Mouse (Mus musculus): ENCODE results near the gene Srp9.

The Srp9 gene

DNA sequence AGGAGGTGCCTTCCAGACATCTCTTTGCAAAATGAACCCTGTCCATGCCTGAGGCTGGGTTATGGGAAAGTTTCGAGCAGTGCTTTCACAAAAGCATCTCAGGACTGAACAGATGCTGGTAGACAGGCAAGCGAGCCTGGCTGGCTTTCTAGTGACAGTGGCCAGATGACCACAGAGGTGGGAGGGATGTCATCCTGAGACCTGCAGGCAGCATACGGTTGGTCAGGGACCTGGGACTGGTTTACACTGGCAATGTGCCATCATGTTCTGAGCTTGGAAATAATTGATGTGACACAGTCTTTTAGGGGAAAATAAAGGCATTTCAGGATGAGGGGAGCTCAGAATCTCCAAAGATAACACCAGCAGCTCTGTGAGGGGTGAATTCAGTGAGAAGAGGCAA lies 19.5 kb upstream of the Srp9 start:
- DNase-seq (ENCODE audit: low spot score): no peak

DNA sequence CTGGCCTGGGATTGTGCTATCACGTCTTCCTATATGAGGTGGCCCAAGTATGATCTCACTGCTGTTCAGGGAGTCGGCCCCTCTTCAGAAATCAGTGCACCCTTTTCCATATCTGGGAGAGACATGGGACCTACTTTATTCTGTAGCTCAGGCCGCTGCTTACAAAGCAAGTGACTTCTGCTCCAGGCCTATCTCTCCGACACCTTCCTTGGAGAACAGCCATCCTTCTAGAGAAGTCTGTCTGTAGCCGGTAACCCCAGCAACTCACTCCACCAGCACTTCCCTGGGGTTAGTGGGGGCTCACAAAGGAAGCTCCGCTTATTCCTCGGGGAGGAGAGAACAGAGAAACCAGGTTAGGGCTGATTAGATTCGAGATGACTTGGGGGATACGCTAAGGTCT lies 17.3 kb upstream of the Srp9 start:
- DNase-seq (ENCODE audit: low spot score): no peak

DNA sequence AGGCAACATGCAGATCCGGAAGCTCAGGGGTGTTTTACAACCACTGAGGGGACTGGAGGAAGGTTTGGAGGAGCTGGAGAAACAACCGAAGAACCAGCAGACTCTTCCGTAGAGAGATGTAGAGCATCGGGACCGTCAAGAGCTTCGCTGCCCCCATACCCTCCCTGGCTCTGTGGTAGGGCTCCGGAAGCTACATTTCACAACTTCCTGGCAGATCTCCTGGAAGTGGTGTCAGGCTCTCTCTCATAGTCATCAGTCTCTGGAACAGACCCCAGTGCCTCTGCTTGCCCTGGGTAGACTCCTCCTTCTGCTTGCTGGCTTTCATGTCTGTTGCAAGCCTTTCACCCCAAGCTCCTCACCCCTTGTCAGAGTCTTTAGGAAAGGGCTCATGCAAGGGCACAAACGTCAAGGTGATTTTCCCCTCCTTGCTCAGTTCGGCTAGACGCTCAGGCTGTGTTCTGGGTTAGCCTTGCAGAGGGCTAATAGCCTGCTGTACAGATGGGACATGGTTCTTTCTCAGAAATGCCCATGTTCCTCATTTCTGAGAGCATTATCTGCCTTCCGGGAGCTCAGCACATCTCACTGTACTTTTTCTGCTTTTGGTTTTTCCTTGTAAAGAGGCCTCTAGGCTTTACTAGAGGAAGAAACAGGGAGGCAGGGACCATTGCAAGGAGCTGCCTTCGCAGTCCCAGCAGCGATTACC lies 16.0 kb upstream of the Srp9 start:
- no peak for DNase-seq (ENCODE audit: low spot score)

DNA sequence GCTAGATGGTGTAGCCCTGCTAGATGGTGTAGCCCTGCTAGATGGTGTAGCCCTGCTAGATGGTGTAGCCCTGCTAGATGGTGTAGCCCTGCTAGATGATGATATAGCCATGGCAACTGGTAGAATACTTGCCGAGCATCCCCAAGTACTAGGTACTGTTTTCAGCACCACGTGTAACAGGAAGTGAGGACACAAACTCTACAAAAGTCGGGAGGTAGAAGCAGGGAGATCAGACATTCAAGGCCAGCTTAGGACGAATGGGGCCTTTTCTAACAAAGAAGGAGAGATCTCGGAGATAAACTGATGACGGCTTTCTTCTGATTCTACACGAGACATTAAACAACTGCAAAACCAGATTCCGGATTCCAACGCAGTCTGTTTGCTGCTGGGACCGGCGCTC lies 14.4 kb upstream of the Srp9 start:
- DNase-seq (ENCODE audit: low spot score): no peak

DNA sequence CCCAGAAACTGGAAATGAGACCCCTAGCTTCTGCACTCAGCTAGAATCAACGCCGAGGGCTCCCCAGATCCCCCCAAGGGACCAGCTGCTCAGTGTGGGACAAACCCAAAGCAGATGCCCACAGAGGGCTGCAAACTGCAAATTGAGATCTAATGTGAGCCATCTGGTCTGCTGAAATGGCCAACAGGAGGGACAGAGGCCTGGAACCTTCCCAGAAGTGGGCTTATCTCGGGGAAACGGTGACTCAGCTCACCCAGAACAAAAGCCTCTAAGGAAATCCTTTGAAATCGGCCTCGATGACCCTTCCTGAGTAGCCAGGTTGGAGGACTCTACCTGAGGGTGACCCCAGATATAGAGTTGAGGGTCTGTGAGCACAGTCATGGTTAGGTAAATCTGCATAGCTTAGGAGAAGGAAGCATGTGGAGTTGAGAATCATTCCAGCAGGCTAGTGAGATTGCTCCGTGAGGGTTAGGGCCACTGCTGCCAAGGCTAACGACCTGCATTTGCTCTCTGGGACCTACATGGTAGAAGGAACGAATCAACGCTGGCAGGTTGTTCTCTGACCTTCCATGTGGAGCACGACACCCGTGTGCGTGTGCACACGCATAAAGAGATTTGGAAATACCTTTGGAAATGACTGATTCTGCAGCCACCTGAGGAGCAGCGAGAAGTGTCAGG lies 13.7 kb upstream of the Srp9 start:
- DNase-seq (ENCODE audit: low spot score): no peak

DNA sequence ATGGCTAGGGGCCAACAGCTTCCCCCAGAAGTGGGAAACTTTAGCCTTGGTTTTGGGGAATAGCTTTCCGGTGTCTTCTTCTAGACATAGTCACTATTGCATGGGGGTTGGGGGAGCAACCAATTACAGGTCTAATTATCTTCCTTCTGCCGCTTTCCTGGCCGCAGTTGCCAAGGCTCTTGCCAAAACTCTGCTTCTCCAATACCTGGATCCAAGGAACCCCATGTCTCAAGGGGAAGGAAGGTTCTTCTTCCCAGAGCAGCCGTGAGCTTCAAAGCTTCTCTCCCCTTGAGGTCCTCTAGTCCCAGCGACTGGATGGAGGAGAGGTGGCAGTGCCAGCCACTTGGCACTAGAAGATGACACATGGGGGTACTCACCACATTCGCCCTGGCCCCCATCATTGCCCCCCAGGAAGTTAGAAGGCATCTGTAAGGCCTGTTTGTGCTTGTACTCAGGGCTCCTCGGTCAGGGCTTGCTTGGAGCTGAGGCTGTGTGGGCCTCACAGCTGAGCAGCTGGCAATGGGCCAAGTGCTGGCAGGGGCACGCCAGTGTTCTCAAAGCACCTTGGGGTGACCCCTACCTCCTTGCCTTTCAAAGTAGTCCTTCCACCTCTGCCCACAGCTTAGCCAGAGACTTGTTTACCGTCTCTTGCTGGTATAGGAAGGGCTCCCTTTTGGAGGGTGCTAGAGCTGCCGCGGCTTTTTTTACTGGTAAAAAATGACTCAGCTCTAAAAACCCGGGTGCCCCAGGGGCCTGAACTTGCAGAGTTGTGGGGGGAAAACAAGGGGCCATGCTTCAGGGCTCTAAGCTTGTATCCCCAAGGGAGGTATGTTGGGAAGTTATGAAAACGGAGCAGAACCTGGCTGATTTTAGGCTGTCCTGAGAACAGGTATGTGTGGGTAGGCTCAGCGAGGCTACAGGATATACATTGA lies 12.9 kb upstream of the Srp9 start:
- no peak for DNase-seq (ENCODE audit: low spot score)

DNA sequence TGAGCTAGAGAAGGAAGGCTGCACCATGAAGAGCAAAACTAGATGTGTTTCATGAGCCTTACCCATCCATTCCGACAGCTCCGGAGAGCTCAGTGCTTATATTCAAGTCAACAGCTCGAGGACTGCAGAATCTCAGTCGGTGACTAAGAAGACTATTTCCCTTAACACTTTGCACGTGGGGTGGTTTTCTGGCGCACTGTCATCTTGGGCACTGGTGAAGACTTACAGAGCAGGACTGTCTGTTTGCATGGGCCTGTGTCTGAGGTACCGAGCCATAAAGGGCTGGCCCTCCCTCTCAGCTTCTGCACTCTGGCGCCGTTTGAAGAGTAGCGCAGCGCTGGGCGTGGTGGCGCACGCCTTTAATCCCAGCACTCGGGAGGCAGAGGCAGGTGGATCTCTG lies 12.2 kb upstream of the Srp9 start:
- DNase-seq (ENCODE audit: low spot score): no peak

DNA sequence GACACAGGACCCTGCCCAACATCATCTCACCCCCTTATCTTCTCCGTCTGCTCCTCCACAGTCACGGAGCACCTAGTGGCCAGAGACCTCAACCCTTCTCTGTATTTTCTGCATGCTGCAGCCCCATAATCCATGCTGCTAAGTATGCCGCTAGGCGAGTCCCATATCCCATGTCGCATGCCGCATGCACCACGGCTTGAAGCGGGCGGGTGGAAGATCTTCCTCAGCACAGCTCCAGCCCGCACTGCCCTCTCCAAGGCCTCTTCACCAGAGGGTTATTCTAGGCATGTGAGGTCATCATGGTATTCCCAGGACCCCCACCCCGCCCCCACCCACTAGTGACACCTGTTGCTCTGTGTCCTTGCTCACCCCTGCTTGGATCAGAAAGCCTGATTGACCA lies 11.4 kb upstream of the Srp9 start:
- DNase-seq (ENCODE audit: low spot score): no peak

DNA sequence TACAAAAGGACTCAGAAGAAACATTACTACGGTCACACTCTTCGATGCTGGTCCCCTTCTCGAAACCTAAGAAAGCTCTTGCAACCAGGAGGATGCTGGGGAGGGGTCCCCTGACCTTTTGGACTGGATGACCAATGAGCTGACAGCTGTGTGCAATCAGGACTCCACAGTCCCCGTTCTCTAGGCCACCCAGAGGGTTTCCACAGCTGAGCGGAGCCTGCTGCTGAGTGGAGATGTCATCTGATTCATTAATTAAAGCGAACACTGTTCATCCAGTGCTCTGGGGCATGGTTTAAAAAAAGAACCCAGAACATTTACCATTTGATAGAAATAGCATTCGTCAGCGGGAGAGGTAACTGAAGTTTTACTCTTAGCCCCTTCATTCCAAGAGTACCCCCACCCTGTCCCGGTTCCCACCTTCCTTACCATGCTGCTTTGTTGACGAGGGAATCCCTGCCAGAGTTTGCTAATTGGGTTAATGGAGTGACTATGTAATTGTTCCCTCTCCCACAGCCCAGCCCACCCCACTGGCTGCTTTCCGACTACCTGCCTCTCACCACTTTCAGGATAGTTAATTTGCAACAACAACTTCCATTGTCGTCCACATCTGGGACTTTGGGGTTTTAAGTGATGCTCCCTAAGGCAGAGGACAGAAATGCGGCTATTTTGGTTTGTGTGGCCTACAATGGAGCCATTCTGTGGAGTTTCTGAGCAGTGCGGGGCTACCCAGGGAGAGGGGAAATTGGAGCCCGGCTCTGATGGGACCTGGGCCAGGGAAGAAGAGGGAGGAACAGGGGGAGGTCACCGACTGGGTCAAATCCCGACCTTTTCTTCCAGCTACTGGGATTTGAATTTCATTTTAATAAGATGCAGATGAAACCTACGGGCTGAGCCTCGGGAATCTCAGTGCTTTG lies 10.7 kb upstream of the Srp9 start:
- no peak for DNase-seq (ENCODE audit: low spot score)

DNA sequence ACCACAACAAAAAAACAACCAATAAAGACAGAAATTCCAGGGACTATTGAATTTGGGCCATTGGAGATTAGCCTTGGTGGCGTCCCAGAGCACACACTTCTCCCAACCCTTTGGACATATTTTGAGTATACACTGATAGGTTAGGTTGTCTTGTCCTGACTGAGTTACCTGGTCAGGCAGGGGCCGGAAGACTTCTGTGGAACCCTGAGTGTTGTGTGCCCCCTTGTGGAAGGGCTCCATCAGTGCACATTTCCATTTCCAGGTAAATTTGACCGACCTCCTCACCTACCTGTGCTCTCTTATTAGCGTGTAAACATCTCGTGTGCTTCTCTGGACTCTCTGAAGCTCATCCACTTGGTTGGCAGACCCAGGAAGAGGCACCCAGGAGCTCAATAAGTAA lies 9.3 kb upstream of the Srp9 start:
- DNase-seq (ENCODE audit: low spot score): no peak

DNA sequence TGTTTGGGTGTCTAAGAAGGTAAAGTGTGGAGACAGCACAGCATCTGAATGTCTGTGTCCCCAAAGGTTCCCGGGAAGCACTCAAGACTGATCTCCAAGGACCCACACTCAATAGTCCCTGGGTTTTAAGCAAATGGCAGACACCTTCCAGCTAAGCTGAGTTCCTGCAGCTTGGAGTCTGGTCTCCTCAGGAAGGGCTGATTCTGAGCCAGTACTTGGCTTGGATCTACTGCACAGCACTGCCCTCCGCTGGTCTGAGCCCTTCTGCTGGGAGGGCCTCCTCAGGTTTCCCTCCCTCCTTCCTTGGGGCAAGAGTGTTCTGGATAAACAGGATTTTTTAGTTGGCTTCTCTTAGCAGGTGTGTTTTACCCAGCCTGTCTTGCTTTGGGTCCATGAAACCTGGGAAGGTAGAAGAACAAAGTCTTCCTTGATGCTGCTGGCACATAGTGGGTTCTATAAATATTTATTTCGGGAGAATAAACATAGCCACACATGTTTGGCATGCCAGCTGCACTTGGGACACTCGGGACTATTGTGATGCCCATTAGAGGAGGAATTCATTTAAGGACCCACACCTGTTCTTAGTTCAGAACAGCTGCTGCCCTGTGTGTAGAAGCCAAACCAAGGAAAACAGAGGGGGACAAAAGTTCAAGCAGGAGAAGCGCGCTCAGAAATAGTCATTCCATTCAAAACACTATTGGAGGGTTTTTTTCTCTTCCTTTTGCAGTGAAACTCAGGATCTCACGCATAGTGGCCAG lies 8.7 kb upstream of the Srp9 start:
- DNase-seq (ENCODE audit: low spot score): no peak

DNA sequence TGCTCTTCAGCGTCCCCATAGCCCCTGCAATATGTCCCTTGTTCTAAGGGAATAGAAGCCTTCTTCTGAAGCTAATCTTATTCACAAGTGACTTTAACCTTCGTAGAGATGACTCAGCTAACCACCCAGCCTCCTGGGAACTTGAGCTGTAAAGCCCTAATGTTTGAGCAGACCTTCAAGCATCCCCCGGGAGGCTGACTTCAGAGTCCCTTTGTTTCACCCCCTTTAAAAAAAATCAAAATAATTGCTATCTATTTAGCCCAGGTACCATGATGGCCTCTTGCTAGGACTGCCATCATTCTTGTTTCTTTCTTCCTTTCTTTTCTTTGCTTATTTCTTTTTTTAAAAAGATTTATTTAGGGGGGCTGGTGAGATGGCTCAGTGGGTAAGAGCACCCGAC lies 2.1 kb upstream of the Srp9 start:
- no peak for DNase-seq (ENCODE audit: low spot score)

DNA sequence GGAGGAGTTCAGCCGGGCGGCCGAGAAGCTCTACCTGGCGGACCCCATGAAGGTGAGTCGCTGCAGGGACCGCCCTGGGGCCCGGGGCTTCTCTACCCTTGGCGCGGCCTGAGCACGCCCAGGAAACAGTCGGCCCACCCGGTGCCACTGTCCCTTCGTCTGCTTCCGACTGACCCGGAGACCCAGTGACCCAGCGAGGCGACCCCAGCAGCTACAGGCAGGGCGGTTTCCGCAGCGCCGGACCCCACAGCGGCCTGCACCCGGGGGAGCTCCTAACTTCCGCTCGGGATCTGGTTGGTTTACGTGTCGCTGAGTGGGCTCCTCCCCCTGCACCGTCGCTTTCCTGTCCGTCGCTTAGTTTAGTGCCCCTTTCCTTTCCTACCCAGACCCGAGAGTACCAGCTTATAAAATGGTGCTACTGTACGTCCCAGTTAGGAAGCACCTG lies 409 bp downstream of the Srp9 start:
- peak; percentile 75 for DNase-seq (ENCODE audit: low spot score)

DNA sequence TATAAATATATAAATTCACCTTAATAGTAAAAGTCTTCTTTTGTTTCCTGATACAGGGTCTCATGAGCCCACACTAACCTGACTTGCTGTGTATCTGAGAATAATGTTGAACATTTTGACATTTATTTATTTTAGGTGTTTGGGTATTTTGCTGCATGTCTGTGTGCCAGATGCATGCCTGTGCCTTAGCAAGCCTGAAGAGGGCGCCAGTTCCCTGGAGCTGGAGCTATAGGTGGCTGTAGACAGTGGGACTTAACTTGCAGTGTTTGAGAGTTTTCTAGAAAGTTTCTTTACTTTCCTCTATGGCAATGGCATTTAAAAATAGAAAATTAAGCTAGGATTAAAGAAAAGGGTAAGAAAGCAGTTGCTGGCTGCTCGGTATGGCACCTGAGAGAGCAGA lies 6.3 kb downstream of the Srp9 start:
- no peak for DNase-seq (ENCODE audit: low spot score)

DNA sequence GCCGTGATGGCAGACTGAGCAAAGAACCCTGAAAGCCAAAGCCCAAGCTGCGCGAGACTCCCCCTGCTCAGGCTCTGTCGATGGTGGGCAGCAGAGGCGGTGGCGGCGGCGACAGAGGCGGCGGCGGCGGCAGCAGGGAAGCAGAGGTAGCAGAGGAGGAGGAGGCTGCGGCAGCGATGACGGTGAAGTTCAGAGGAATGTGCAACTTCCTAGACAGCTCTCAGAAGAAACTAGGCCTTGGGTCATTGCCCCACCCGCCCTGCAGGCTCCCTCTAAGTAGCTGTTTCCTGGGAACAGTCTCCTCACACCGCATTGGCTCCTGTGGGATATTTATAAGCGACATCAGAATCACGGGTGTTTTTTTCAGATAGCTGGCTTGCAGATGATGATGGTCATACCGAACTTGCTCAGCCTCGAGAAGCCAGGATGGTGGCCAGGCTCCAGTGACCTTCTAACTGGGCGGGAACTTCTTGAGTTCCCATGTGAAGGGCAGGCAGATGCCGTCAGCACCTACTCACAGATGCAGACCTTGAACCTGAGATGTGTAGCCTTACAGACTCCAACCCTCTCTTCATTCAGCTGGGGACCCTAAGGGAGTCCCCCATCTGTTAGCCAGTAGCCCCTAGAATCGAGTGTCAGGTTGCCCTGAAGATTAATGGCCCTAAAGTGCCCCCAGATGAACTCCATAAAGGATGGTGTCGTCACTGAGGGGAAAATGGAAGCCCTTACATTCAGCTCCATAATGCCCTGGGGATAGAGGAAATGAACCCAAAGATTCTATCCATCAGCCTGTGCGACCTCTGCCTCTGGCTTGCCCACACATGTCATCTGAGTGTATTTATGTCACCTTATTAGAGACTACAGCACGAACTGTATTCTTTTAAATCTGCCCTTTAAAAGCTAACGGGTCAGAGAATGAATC lies 12.9 kb downstream of the Srp9 start:
- DNase-seq (ENCODE audit: low spot score): no peak

DNA sequence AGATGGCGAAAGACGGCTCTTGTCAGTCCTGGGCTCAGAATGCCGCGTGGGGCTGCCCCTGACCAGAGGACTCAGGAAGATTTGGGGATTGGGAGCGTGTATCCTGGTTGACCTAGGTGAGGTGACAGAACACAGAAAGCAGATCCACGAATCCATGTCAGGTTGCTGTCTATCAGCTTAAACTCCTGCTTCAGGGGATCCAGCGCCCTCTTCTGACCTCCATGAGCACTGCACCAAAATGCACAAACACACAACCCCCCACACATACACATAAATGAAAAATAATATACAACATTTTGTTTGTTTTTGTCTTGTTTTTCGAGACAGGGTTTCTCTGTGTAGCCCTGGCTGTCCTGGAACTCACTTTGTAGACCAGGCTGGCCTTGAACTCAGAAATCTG lies 13.6 kb downstream of the Srp9 start:
- no peak for DNase-seq (ENCODE audit: low spot score)

DNA sequence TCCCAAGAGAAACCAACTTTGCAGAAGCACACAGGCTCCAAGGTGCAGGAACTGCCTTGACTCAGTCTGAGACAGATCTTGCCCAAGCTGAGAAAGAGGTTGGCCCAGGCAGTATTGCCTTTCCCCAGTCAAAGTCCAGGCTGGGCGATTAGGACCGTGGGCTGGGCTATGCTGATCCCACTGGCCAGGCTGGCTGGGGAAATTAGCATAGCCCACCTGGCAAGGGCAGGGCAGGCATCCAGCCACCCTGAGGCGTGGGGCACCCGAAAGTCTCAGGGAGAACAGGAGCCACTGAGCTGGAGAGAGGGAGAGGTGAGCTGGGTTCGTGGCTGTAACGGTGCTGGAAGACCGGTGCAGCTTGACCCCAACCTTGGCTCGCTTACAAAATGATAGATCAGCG lies 15.4 kb downstream of the Srp9 start:
- DNase-seq (ENCODE audit: low spot score): no peak

DNA sequence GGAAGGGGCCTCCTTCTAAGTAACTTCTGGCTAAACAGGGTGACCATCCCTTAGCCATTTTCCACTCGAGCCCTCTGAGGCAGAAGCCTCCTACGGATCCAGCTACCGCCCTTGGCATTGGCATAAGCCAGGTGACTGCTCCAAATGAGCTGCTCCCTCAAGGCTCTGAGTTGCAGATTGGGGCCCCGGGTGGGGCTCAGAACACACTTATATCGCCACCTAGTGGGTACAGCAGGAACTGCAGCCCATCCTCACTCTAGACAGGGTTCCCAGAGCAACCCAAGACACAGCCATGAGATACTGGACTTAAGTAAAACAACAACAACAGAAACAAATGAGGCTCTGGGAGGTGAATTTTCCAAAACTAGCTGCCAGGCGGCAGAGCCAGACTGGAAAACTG lies 15.8 kb downstream of the Srp9 start:
- peak; percentile 65 for DNase-seq (ENCODE audit: low spot score)

DNA sequence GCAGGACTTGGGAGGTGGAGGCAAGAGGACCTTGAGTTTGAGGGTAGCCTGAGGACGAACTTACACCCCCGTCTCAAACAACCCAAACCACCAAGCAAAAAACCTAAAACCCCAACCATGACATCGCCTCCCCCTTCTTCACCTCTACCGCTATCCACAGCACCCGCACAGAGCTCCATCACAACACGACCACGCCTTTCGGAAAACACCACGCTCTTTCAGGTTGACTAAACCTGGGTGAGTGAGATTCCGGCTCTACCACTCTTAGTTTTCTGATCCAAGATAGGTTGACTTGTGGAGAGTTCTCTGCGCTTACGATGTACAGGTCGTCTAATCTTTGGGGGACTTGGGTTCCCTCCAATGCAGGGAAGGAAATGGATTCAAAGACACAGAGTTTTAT lies 18.2 kb downstream of the Srp9 start:
- no peak for DNase-seq (ENCODE audit: low spot score)

DNA sequence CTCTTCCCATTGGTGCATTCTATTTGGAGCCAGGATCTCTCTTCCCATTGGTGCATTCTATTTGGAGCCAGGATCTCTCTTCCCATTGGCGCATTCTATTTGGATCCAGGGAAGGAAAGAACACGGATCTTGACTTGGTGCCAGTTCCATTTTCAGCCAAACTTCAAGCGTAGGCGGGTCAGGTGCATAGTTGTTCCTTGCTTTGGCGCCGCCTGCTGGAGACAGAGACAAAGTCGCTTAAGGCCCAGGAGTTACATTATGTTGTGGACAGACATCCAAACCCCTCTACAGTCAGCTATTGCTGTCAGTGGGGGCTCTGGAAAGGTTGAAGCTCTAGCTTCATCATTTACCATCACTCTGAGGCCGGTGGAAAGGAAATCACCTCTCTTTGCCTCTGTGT lies 18.8 kb downstream of the Srp9 start:
- peak; percentile 50 for DNase-seq (ENCODE audit: low spot score)

Measured in c-Kit-positive CD71-positive TER-119-positive erythroid progenitor cells, embryonic 14.5 days (primary cell).